Mouse (Mus musculus) embryonic facial prominence, embryonic 14.5 days (tissue): Measurements from ENCODE around the gene Olfr969. TPM values are rescaled to one million over a fixed set of nuclear protein-coding genes. Genes with fewer than 3 reads are reported as not detected.
"Not testable (repeated sequence)": the region's sequence is repeated elsewhere in the genome, so short reads cannot be mapped to it uniquely, and the experiment has no call there.

Experiments used
- ATAC-seq: fragments of 200-750 bp; cut with Nextera tagmentation; 2 replicates; pipeline ENCODE4 v1.8.0; 2017; ENCODE audit warnings: low read depth, moderate number of reproducible peaks, moderate TSS enrichment
- DNase-seq: peaks from one replicate; pipeline ENCODE4 v3.0.0-alpha.2; 2015; ENCODE audit warnings: low spot score
- H3K27ac ChIP-seq: fragments of 300-500 bp; sonication (generic); replicated peaks from 2 replicates; pipeline ENCODE4 v1.5.1; 2014; ENCODE audit warnings: low read depth, mild to moderate bottlenecking, low read length, moderate library complexity
- H3K27me3 ChIP-seq: fragments of 300-500 bp; sonication (generic); replicated peaks from 2 replicates; pipeline ENCODE4 v1.6.1; 2014; ENCODE audit warnings: low read length; ENCODE audit not compliant: control insufficient read depth, insufficient read depth
- H3K36me3 ChIP-seq: fragments of 300-500 bp; sonication (generic); 2 replicates; pipeline ENCODE4 v1.6.1; 2014; ENCODE audit warnings: low read length, mixed read lengths; ENCODE audit not compliant: control insufficient read depth, insufficient read depth
- H3K4me1 ChIP-seq: fragments of 300-500 bp; sonication (generic); 2 replicates; pipeline ENCODE4 v1.6.1; 2014; ENCODE audit warnings: antibody characterized with exemption, low read length; ENCODE audit not compliant: control insufficient read depth, insufficient read depth
- H3K4me2 ChIP-seq: fragments of 300-500 bp; sonication (generic); 2 replicates; pipeline ENCODE4 v1.6.1; 2014; ENCODE audit warnings: low read depth, mild to moderate bottlenecking, low read length, moderate library complexity, mixed read lengths
- H3K4me3 ChIP-seq: fragments of 300-500 bp; sonication (generic); 2 replicates; pipeline ENCODE4 v1.5.1; 2014; ENCODE audit warnings: low read depth, mild to moderate bottlenecking, low read length
- H3K9ac ChIP-seq: fragments of 300-500 bp; sonication (generic); 2 replicates; pipeline ENCODE4 v1.6.1; 2014; ENCODE audit warnings: low read depth, mild to moderate bottlenecking, low read length, moderate library complexity, mixed read lengths
- H3K9me3 ChIP-seq: fragments of 300-500 bp; sonication (generic); 2 replicates; pipeline ENCODE4 v1.6.1; 2016; ENCODE audit warnings: low read length; ENCODE audit not compliant: control insufficient read depth
- WGBS: fragments of 180-500 bp; shearing (Covaris S2); extraction: QIAGEN DNeasy Blood & Tissue Kit; methylation state at CpG from one replicate; pipeline ENCODE4 v1.1.7; 2014; 5-methylcytosine and 5-hydroxymethylcytosine counted together
- polyA plus RNA-seq: library from polyadenylated mRNA; unstranded; fragments of >200 nt; fragmentation: Nextera tagmentation; extraction: Ambion mirVana; gene quantifications from 2 replicates; pipeline ENCODE4 v1.2.1, GENCODE M21; 2014

The Olfr969 gene
- polyA plus RNA-seq, result 0.13 TPM in 1 of 2 replicates, not detected in the other

- no peak for ATAC-seq
- DNase-seq, result peak; percentile 19
These were observed at the start of gene Olfr969 for GRCm38 (mm10) chr9:39790558-39790957. Olfr969 (plus strand) TSS chr9:39790945.

GRCm38 (mm10) chr9:39745949-39746348, 44.8 kb upstream of the Olfr969 start, which contains the start of gene Olfr967:
Olfr967 (plus strand) TSS chr9:39746249.
- Histone ChIP-seq H3K4me3 (no peak within 1 kb of the TSS), H3K4me1 (no peaks in the 10 kb centered on the region), H3K9me3 (no peaks in the 10 kb centered on the region), H3K36me3 (no peaks in the 10 kb centered on the region), H3K27me3 (no peaks in the 10 kb centered on the region), H3K4me2 (no peak within 1 kb of the TSS), H3K9ac (no peak within 1 kb of the TSS), H3K27ac (no peak within 1 kb of the TSS)
- no peak for ATAC-seq
- DNase-seq, result no peak

More at GRCm38 (mm10) chr9:39790558-39790957, at the start of gene Olfr969:
- Histone ChIP-seq H3K4me1 (no peaks in the 10 kb centered on the region), H3K4me2 (no peak within 1 kb of the TSS), H3K36me3 (no peaks in the 10 kb centered on the region), H3K4me3 (no peak within 1 kb of the TSS), H3K27me3 (no peaks in the 10 kb centered on the region), H3K9me3 (no peaks in the 10 kb centered on the region), H3K27ac (no peak within 1 kb of the TSS), H3K9ac (no peak within 1 kb of the TSS)
- 61% methylated on average over 2 of the region's 2 CpGs for WGBS

- Histone ChIP-seq H3K36me3 (no peaks in the 10 kb centered on the region), H3K9me3 (no peaks in the 10 kb centered on the region), H3K4me2 (no peak overlapping the region), H3K4me1 (no peaks in the 10 kb centered on the region), H3K4me3 (no peak overlapping the region), H3K27ac (no peak overlapping the region), H3K27me3 (no peaks in the 10 kb centered on the region), H3K9ac (no peak overlapping the region)
- ATAC-seq, result no peak
- 89% methylated on average over 1 of the region's 1 CpGs for WGBS
- DNase-seq, result no peak
These were observed 44.3 kb upstream of the Olfr969 start for GRCm38 (mm10) chr9:39746428-39746827.

- Histone ChIP-seq H3K9ac (no peak within 1 kb of the TSS), H3K9me3 (no peaks in the 10 kb centered on the region), H3K36me3 (no peaks in the 10 kb centered on the region), H3K27me3 (no peaks in the 10 kb centered on the region), H3K4me3 (no peak within 1 kb of the TSS), H3K4me1 (no peaks in the 10 kb centered on the region), H3K4me2 (no peak within 1 kb of the TSS), H3K27ac (no peak within 1 kb of the TSS)
- no peak for ATAC-seq
- no peak for DNase-seq
- WGBS, result 77% methylated on average over 1 of the region's 1 CpGs
These were observed 7.6 kb upstream of the Olfr969 start, which contains the start of gene Olfr968 for GRCm38 (mm10) chr9:39783153-39783552. Olfr968 (minus strand) TSS chr9:39783253.

- no peak for ATAC-seq
- no peaks in the 10 kb centered on the region for H3K9me3 ChIP-seq
These were observed 17.8 kb downstream of the Olfr969 start, which contains the start of gene Olfr970 for GRCm38 (mm10) chr9:39808560-39808959. Olfr970 (plus strand) TSS chr9:39808860.

GRCm38 (mm10) chr9:39836576-39836975, 45.8 kb downstream of the Olfr969 start, which contains the start of gene Olfr971:
Olfr971 (plus strand) TSS chr9:39836876.
- H3K36me3 ChIP-seq, ATAC-seq, H3K27ac ChIP-seq, H3K4me3 ChIP-seq, H3K27me3 ChIP-seq, H3K4me1 ChIP-seq, H3K9me3 ChIP-seq, H3K9ac ChIP-seq, DNase-seq, H3K4me2 ChIP-seq: not testable (repeated sequence)
- WGBS, result 61% methylated on average over 1 of the region's 2 CpGs

More at GRCm38 (mm10) chr9:39808560-39808959, 17.8 kb downstream of the Olfr969 start, which contains the start of gene Olfr970:
- Histone ChIP-seq H3K9ac (no peak within 1 kb of the TSS), H3K27me3 (no peaks in the 10 kb centered on the region), H3K36me3 (no peaks in the 10 kb centered on the region), H3K4me3 (no peak within 1 kb of the TSS), H3K27ac (no peak within 1 kb of the TSS), H3K4me2 (no peak within 1 kb of the TSS), H3K4me1 (no peaks in the 10 kb centered on the region)
- WGBS, result 66% methylated on average over 4 of the region's 4 CpGs
- no peak for DNase-seq

Other genes starting within 250 kb of the Olfr969 start
- gene Olfr958, start 236.9 kb upstream of the Olfr969 start, polyA plus RNA-seq, result 0.18 TPM in 1 of 2 replicates, not detected in the other
- not detected in 2 replicates for gene Olfr959, start 215.4 kb upstream of the Olfr969 start, polyA plus RNA-seq
- gene AW551984, start 186.5 kb upstream of the Olfr969 start, polyA plus RNA-seq, result 165 and 171 TPM in 2 replicates
- not detected in 2 replicates for gene Olfr148, start 180.3 kb upstream of the Olfr969 start, polyA plus RNA-seq
- not detected in 2 replicates for gene Olfr960, start 169.6 kb upstream of the Olfr969 start, polyA plus RNA-seq
- gene Olfr961, start 145.9 kb upstream of the Olfr969 start, polyA plus RNA-seq, result not detected in 2 replicates
- gene Olfr963, start 123.7 kb upstream of the Olfr969 start, polyA plus RNA-seq, result not detected in 2 replicates
- not detected in 2 replicates for gene Olfr149, start 83.8 kb upstream of the Olfr969 start, polyA plus RNA-seq
- not detected in 2 replicates for gene Olfr965, start 79.6 kb upstream of the Olfr969 start, polyA plus RNA-seq
- not detected in 2 replicates for gene Olfr150, start 60.0 kb upstream of the Olfr969 start, polyA plus RNA-seq
- not detected in 2 replicates for gene Olfr967, start 44.7 kb upstream of the Olfr969 start, polyA plus RNA-seq
- gene Olfr968, start 7.7 kb upstream of the Olfr969 start, polyA plus RNA-seq, result not detected in 2 replicates
- 0.13 TPM in 1 of 2 replicates, not detected in the other for gene Olfr970, start 17.9 kb downstream of the Olfr969 start, polyA plus RNA-seq
- gene Olfr971, start 45.9 kb downstream of the Olfr969 start, polyA plus RNA-seq, result not detected in 2 replicates
- 0.33 TPM in 1 of 2 replicates, not detected in the other for gene Olfr972, start 75.5 kb downstream of the Olfr969 start, polyA plus RNA-seq
- gene Olfr229, start 116.4 kb downstream of the Olfr969 start, polyA plus RNA-seq, result not detected in 2 replicates
- 0.10 TPM in 1 of 2 replicates, not detected in the other for gene Olfr974, start 146.6 kb downstream of the Olfr969 start, polyA plus RNA-seq
- not detected in 2 replicates for gene Olfr975, start 161.1 kb downstream of the Olfr969 start, polyA plus RNA-seq
- not detected in 2 replicates for gene Olfr976, start 170.2 kb downstream of the Olfr969 start, polyA plus RNA-seq
- gene Olfr978, start 201.2 kb downstream of the Olfr969 start, polyA plus RNA-seq, result not detected in 2 replicates
- gene Olfr979, start 212.5 kb downstream of the Olfr969 start, polyA plus RNA-seq, result not detected in 2 replicates
- not detected in 2 replicates for gene Olfr980, start 218.6 kb downstream of the Olfr969 start, polyA plus RNA-seq
- gene Olfr981, start 230.5 kb downstream of the Olfr969 start, polyA plus RNA-seq, result not detected in 2 replicates